Mouse (Mus musculus): ENCODE data around the gene BC051019. TPM values are rescaled to one million over a fixed set of nuclear protein-coding genes. Genes with fewer than 3 reads are reported as not detected.

Gene BC051019
- polyA plus RNA-seq (2012; fragmentation: generic; extraction: Trizol), result under 1 TPM; 0.12 to 0.14 TPM

DNA sequence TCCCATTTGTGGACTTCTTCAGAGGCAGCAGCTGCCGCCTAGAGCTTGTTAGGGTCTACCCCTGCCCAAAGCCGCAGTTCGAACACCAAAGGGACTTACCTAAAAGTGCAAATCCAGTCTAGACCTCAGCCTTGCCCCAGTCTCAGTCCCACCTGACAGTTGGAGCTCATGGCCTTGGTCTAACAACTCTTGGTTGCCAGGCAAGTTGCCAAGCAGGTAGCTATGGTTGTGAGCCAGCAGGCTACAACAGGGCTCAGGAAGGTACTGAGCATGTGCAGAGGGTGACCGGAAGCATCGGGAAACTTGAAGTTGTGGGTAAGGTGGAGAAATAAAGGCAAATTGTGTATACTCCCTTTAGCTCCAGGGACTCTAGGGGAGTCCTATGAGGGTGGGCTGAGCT, at the start of gene BC051019:
Gene BC051019 (minus strand): TSS at position 154 of the 400 bp plus-strand sequence.

DNA sequence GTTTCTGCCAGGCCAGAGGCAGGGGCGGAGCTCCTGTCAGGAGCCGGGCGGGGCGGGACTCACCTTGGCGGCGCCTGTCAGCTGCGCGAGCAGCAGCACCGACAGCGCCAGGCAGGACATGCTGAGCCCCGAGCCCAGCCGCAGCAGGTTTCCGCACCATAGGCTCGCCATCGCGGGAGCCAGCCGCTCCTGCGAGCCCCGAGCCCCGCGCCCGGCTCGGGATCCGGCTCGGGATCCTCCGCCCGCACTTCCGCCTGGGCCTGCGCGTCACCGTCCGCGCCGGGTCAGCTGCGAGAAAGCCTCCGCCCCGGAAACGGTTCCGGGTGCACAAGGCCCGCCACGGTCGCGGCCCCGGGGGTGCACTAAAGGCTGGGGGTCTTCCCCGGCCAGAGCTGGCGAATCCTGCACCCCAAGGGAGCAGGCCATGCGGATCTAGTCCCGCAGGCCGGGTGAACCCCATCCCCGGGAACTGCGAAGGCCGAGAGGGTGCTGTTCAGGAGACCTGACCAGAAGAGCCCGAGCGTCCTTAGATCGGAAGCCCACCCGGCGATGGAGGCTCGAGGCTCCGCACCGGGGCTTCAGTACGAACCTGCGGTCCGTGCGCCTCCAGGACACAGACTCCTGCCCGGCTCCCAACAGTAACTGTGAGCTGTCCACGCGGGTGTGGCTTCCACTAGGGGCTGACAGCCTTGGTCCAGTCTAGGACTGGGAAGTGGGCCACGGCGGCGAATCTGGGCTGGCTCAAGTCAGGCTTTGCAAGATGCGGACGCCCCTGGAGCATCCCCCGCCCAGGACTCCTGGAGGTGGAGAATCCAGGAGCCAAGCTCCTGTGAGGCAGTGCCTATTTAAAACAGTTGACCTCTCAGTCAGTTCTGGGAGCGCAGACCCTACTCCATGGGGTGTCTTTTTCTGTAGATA, 28.6 kb upstream of the BC051019 start, which contains the start of gene Tmem9b:
Gene Tmem9b (minus strand): TSS at position 868 of the 918 bp plus-strand sequence.

GRCm38 (mm10) chr7:109731626-109732025, 8.0 kb upstream of the BC051019 start, which contains the start of gene Ascl3:
Gene Ascl3 (minus strand): TSS chr7:109731726.

GRCm38 (mm10) chr7:109703190-109704015, 20.2 kb downstream of the BC051019 start, which contains the start of the genes St5 and Akip1:
Gene St5 (minus strand): TSS chr7:109703605.
Gene Akip1 (plus strand): TSS chr7:109703690.

Other genes starting within 250 kb of the BC051019 start
- gene Trim66, start 215.7 kb downstream of the BC051019 start, polyA plus RNA-seq (2012; fragmentation: generic; extraction: Trizol), result under 1 TPM; 0.04 to 0.06 TPM
- gene Rpl27a, start 204.7 kb downstream of the BC051019 start, polyA plus RNA-seq (2012; fragmentation: generic; extraction: Trizol), result 1,000 to 10,000 TPM; 1,095 to 2,909 TPM
- 10 to 100 TPM in 1 of 2 experiments, 1 to 10 TPM in 1; 4.6 to 11.9 TPM for gene St5, start 20.2 kb downstream of the BC051019 start, polyA plus RNA-seq (2012; fragmentation: generic; extraction: Trizol)
- gene Akip1, start 20.2 kb downstream of the BC051019 start, polyA plus RNA-seq (2012; fragmentation: generic; extraction: Trizol), result not detected
- gene Ascl3, start 7.9 kb upstream of the BC051019 start, polyA plus RNA-seq (2012; fragmentation: generic; extraction: Trizol), result under 1 TPM; 0.20 to 0.45 TPM
- gene Tmem9b, start 29.0 kb upstream of the BC051019 start, polyA plus RNA-seq (2012; fragmentation: generic; extraction: Trizol), result 10 to 100 TPM; 22.5 to 53.1 TPM
- gene Nrip3, start 58.2 kb upstream of the BC051019 start, polyA plus RNA-seq (2012; fragmentation: generic; extraction: Trizol), result under 1 TPM in 1 of 2 experiments, not detected in 1; 0.02 TPM
- 1 to 10 TPM in 1 of 2 experiments, under 1 TPM in 1; 0.08 to 2.4 TPM for gene Scube2, start 141.8 kb upstream of the BC051019 start, polyA plus RNA-seq (2012; fragmentation: generic; extraction: Trizol)
- 10 to 100 TPM; 13.9 to 64.1 TPM for gene Dennd5a, start 236.6 kb upstream of the BC051019 start, polyA plus RNA-seq (2012; fragmentation: generic; extraction: Trizol)

Data from C3H10T1/2 (cell line).